Mouse (Mus musculus) small intestine, adult 2 months (tissue): ENCODE measurements around the gene Tmem131. TPM values are rescaled to one million over a fixed set of nuclear protein-coding genes. Genes with fewer than 3 reads are reported as not detected.

Experiments
- H3K27ac ChIP-seq: fragments of 200-500 bp; 2 replicates; pipeline ENCODE4 v1.5.1; 2012; ENCODE audit warnings: low read depth, low read length, control low read depth, inconsistent platforms; ENCODE audit not compliant: insufficient read depth
- H3K27me3 ChIP-seq: fragments of 200-500 bp; 2 replicates; pipeline ENCODE4 v1.6.1; 2012; ENCODE audit warnings: mild to moderate bottlenecking, moderate library complexity, low read length, inconsistent platforms; ENCODE audit not compliant: control insufficient read depth, insufficient read depth
- H3K36me3 ChIP-seq: fragments of 200-500 bp; 2 replicates; pipeline ENCODE4 v1.6.1; 2012; ENCODE audit warnings: mild to moderate bottlenecking, low read length, control low read depth, inconsistent platforms; ENCODE audit not compliant: control insufficient read depth, insufficient read depth
- H3K4me1 ChIP-seq: fragments of 200-500 bp; 2 replicates; pipeline ENCODE4 v1.6.1; 2012; ENCODE audit warnings: low read length, inconsistent platforms, mixed read lengths; ENCODE audit not compliant: control insufficient read depth, insufficient read depth, insufficient read length
- H3K4me3 ChIP-seq: fragments of 200-500 bp; 2 replicates; pipeline ENCODE4 v1.5.1; 2012; ENCODE audit warnings: low read depth, mild to moderate bottlenecking, control low read depth, inconsistent platforms, low read length, moderate library complexity
- CTCF ChIP-seq: fragments of 200-500 bp; IDR thresholded peaks from 2 replicates; pipeline ENCODE4 v1.5.1; 2012; ENCODE audit warnings: low read depth, mild to moderate bottlenecking, control low read depth, inconsistent platforms, low read length, moderate library complexity, mixed read lengths; ENCODE audit not compliant: insufficient replicate concordance, insufficient read length; ENCODE audit errors: extremely low read depth
- POLR2A ChIP-seq: fragments of 200-500 bp; IDR thresholded peaks from 2 replicates; pipeline ENCODE4 v1.6.1; 2012; ENCODE audit warnings: low read depth, mild to moderate bottlenecking, control low read depth, inconsistent platforms, low read length, moderate library complexity
- WGBS: fragments of 180-500 bp; shearing (Covaris S2); methylation state at CpG from one replicate; pipeline ENCODE4 v1.1.7; 2018; 5-methylcytosine and 5-hydroxymethylcytosine counted together
- polyA plus RNA-seq: library from polyadenylated mRNA; depleted of rRNA; stranded (reverse); fragments of >200 nt; gene quantifications from 2 replicates; pipeline ENCODE4 v1.2.3, GENCODE M21; 2012

Tmem131 gene
- polyA plus RNA-seq, 1 experiment, result 39.6 TPM

DNA sequence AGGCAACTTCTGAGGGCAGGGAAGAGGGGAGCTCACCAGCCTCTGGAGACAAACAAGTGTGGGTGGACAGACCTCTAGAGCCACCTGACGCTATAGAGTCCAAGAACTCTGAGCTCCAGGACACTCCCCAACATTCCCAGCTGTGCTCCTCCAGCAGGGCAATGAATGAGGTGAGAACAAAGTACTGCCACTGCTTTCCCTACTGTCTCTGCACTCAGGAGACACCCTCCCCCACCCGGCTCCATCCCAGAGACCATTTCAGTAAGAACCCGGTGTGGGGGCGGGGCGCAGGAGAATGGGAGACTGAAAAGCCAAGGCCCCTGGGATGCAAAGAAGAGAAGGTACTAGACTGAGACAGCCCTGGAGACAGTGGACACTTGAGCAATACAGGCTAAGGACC is 98.4 kb downstream of the Tmem131 start:
- Histone ChIP-seq H3K36me3 (peaks cover 8% of the 10 kb centered on the region), H3K4me1 (no peaks in the 10 kb centered on the region), H3K4me3 (no peak overlapping the region), H3K27ac (no peak overlapping the region), H3K27me3 (no peaks in the 10 kb centered on the region)
- WGBS, result 61% methylated on average over 5 of the region's 5 CpGs
- TF ChIP-seq CTCF, result no peak
- no peak for TF ChIP-seq POLR2A

DNA sequence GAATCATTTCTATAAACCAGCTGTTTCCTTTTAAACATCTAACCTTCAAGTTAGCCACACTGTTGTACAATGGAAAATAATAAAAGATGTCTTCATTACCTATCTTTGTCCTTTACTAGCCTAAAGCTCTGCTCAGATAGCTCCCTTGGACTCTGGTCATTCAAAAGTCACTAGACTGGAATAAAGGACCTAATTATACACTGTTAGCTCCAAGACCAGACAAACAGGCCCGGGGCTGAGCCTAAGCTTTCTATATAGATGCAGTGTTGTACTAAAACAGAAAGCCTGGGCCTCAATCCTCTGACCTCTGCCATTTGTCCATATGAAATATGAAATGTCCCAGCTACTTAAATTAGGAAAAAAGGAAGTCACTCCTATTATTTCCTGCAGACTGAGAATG is 101.7 kb downstream of the Tmem131 start:
- Histone ChIP-seq H3K4me3 (no peak overlapping the region), H3K27ac (no peak overlapping the region), H3K36me3 (peaks cover 24% of the 10 kb centered on the region), H3K27me3 (no peaks in the 10 kb centered on the region), H3K4me1 (no peaks in the 10 kb centered on the region)
- no peak for TF ChIP-seq POLR2A
- no peak for TF ChIP-seq CTCF
- 37% methylated on average over 1 of the region's 1 CpGs for WGBS

DNA sequence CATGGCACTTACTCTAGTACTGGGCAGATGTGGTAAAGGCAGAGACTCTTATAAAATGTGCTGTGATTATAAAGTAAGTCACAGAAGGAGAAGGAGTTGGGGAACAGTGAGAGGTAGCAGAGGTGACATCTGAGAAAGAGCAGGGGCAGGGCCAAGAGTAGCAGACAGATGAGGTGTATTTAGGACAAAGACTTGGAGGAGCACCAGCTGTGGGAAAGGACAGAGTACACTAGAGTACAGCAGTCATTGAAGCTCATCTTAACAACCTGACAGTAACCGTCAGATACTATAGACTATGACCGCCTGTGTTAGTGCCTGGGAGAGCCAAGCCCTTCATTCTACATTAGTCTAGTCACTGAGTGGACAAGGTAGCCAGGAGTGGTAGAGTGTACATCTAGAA is 102.5 kb downstream of the Tmem131 start:
- H3K27ac ChIP-seq, result no peak overlapping the region

DNA sequence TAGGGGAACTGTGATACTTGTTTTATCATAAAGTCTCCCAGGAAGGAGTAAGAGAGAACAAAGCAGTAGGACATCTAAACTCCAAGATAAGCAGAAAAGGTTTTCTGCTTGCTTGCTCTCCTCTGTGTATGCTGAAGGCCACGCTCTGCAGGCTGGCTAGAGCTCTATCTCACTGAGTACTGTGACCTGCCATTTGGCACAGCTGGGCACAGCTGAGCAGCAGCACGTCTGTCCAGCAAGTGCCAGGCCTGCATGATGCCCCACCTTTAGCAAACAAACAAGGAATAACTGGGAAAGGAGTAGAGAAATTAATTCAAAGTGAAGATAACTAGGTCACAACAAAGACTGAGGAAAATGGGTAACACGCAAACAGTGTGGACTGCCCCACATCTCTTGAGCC is 103.6 kb downstream of the Tmem131 start:
- H3K27me3 ChIP-seq, result no peaks in the 10 kb centered on the region
- WGBS, result 43% methylated on average over 3 of the region's 3 CpGs
- H3K4me3 ChIP-seq, result no peak overlapping the region
- H3K27ac ChIP-seq, result no peak overlapping the region
- H3K36me3 ChIP-seq, result peaks cover 38% of the 10 kb centered on the region
- no peaks in the 10 kb centered on the region for H3K4me1 ChIP-seq
- TF ChIP-seq POLR2A (no peak), CTCF (no peak)

More for the DNA sequence above, 102.5 kb downstream of the Tmem131 start:
- no peak overlapping the region for H3K4me3 ChIP-seq
- 81% methylated on average over 2 of the region's 2 CpGs for WGBS
- no peaks in the 10 kb centered on the region for H3K4me1 ChIP-seq
- TF ChIP-seq CTCF, result no peak
- TF ChIP-seq POLR2A, result no peak
- H3K36me3 ChIP-seq, result peaks cover 31% of the 10 kb centered on the region
- H3K27me3 ChIP-seq, result no peaks in the 10 kb centered on the region

DNA sequence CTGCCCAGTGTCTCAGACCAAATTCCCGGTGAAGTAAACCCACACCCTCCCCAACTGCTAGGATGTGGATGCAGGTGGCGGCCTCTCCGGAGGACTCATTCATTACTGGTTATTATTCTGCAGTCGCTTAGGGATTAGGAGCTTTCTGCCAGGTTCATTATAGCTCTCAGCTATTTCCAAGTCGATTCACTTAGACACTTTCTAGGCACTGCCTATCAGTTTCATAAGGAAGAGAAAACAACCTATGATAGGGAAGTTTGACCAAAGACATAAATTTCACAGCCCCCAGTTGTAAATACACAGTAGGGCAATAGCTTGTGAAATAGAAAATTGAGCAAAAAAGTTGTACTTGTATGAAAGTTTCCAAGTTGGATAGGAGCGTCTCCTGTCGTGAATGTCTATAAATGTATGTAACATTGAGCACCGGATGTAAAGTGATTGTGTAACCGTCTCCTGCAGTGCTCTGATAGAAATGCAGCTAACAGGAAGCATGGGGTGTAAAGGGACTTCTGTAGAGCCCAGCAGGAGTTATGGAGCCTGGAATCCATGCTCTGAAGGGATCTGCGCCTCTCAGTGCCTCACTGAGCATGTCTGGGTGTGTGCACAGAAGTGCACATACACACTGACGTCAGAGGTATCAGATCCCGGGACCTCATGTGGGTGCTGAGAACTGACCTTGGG is 107.1 kb downstream of the Tmem131 start:
- Histone ChIP-seq H3K27me3 (no peaks in the 10 kb centered on the region), H3K36me3 (peaks cover 59% of the 10 kb centered on the region), H3K4me3 (no peak overlapping the region), H3K27ac (no peak overlapping the region), H3K4me1 (no peaks in the 10 kb centered on the region)
- no peak for TF ChIP-seq CTCF
- TF ChIP-seq POLR2A, result no peak
- WGBS, result 84% methylated on average over 12 of the region's 12 CpGs

DNA sequence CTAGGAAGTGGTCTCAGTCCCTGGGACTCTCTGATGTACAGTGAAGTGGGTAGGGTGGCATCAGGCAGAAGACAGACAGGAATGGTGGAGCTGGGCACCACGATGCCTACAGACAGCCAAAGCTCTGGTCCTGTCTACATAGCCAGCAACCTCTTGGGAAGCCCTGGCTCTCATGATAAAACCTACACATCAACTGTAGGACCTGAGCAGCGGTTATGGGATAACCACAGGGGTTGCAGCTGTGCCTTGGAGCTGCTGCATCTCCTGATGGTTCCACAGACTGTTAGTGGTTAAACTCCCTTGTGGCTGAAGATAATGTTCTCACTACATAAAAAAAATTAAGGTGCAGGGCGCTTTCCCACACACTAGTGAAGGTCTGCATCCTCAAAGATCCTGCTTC is 107.9 kb downstream of the Tmem131 start:
- Histone ChIP-seq H3K4me1 (no peaks in the 10 kb centered on the region), H3K36me3 (peaks cover 62% of the 10 kb centered on the region), H3K27me3 (no peaks in the 10 kb centered on the region), H3K4me3 (no peak overlapping the region), H3K27ac (no peak overlapping the region)
- 92% methylated on average over 3 of the region's 3 CpGs for WGBS
- TF ChIP-seq POLR2A (no peak), CTCF (no peak)

DNA sequence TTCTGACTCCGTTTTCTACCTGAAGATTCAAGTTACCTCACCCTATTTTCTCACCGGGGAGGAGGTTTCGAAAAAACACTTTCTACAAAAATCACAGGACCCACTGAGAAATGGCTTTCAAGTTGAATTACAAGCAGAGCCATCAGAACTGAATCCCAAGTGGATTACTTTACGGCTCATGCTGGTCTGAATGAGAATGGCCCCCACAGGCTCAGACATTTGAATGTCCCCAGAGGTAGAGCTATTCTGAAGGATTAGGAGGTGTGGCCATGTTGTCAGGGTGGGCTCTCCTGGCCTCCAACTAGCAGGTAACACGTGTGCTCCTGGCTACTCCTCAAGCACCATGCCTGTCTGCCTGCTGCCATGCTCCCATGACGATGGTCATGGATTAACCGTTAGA is 109.4 kb downstream of the Tmem131 start:
- no peak overlapping the region for H3K27ac ChIP-seq
- no peak overlapping the region for H3K4me3 ChIP-seq
- H3K36me3 ChIP-seq, result peaks cover 59% of the 10 kb centered on the region
- H3K27me3 ChIP-seq, result no peaks in the 10 kb centered on the region
- no peak for TF ChIP-seq POLR2A
- no peak for TF ChIP-seq CTCF
- H3K4me1 ChIP-seq, result no peaks in the 10 kb centered on the region
- 97% methylated on average over 7 of the region's 7 CpGs for WGBS
